Mouse (Mus musculus) neural tube, embryonic 12.5 days (tissue): ENCODE measurements around the gene Acot11. TPM values are rescaled to one million over a fixed set of nuclear protein-coding genes. Genes with fewer than 3 reads are reported as not detected.

Experiments
- ATAC-seq: fragments of 200-750 bp; cut with Nextera tagmentation; 2 replicates; pipeline ENCODE4 v1.8.0; 2017; ENCODE audit warnings: low read depth, mild to moderate bottlenecking, moderate TSS enrichment, moderate library complexity; ENCODE audit not compliant: low FRiP score
- H3K27ac ChIP-seq: fragments of 300-500 bp; sonication (generic); 2 replicates; pipeline ENCODE4 v1.5.1; 2016
- H3K27me3 ChIP-seq: fragments of 300-500 bp; sonication (generic); replicated peaks from 2 replicates; pipeline ENCODE4 v1.6.1; 2016; ENCODE audit warnings: mild to moderate bottlenecking
- H3K36me3 ChIP-seq: fragments of 300-500 bp; sonication (generic); 2 replicates; pipeline ENCODE4 v1.6.1; 2016; ENCODE audit warnings: mild to moderate bottlenecking
- H3K4me1 ChIP-seq: fragments of 300-500 bp; sonication (generic); 2 replicates; pipeline ENCODE4 v1.6.1; 2016
- H3K4me2 ChIP-seq: fragments of 300-500 bp; sonication (generic); replicated peaks from 2 replicates; pipeline ENCODE4 v1.6.1; 2016; ENCODE audit warnings: mild to moderate bottlenecking
- H3K4me3 ChIP-seq: fragments of 300-500 bp; sonication (generic); 2 replicates; pipeline ENCODE4 v1.5.1; 2016
- H3K9ac ChIP-seq: fragments of 300-500 bp; sonication (generic); 2 replicates; pipeline ENCODE4 v1.6.1; 2016; ENCODE audit warnings: mild to moderate bottlenecking
- H3K9me3 ChIP-seq: fragments of 300-500 bp; sonication (generic); 2 replicates; pipeline ENCODE4 v1.6.1; 2016; ENCODE audit warnings: mild to moderate bottlenecking
- WGBS: fragments of 180-500 bp; shearing (Covaris S2); methylation state at CpG from one replicate; pipeline ENCODE4 v1.1.7; 2016; 5-methylcytosine and 5-hydroxymethylcytosine counted together
- polyA plus RNA-seq: library from polyadenylated mRNA; unstranded; fragments of >200 nt; fragmentation: Nextera tagmentation; extraction: Ambion mirVana; gene quantifications from 2 replicates; pipeline ENCODE4 v1.2.1, GENCODE M21; 2016

Gene Acot11
- polyA plus RNA-seq, 1 experiment from 2014 or later = 1.5 TPM

- Histone ChIP-seq H3K4me1 (peaks cover 50% of the 10 kb centered on the region), H3K9me3 (no peaks in the 10 kb centered on the region), H3K9ac (peak overlapping the region; percentile 44; the same call in 1 of the 2 replicates), H3K27ac (peak overlapping the region; percentile 96; the same call in 1 of the 2 replicates), H3K4me2 (peak overlapping the region; percentile 98), H3K36me3 (no peaks in the 10 kb centered on the region), H3K4me3 (no peak overlapping the region), H3K27me3 (no peaks in the 10 kb centered on the region)
- WGBS = 5% methylated on average over 9 of the region's 9 CpGs
- ATAC-seq = no peak
Observed at GRCm38 (mm10) chr4:106837425-106837824, 32.6 kb upstream of the Acot11 start.

GRCm38 (mm10) chr4:106830545-106831112 lies 25.8 kb upstream of the Acot11 start:
- no peak for ATAC-seq
- Histone ChIP-seq H3K9me3 (no peaks in the 10 kb centered on the region), H3K36me3 (no peaks in the 10 kb centered on the region), H3K4me1 (peaks cover 19% of the 10 kb centered on the region), H3K27ac (no peak overlapping the region), H3K4me3 (no peak overlapping the region), H3K9ac (no peak overlapping the region), H3K27me3 (peaks cover 12% of the 10 kb centered on the region; the same call in 1 of the 2 replicates), H3K4me2 (no peak overlapping the region)
- WGBS = 71% methylated on average over 6 of the region's 6 CpGs

- ATAC-seq = peak; percentile 83
- H3K9ac ChIP-seq = peak overlapping the region; percentile 56
Observed at GRCm38 (mm10) chr4:106827738-106828361, 23.1 kb upstream of the Acot11 start.

GRCm38 (mm10) chr4:106825229-106825628 lies 20.4 kb upstream of the Acot11 start:
- no peak for ATAC-seq
- H3K9ac ChIP-seq = no peak overlapping the region
- no peak overlapping the region for H3K27ac ChIP-seq
- H3K27me3 ChIP-seq = peaks cover 12% of the 10 kb centered on the region; the same call in 1 of the 2 replicates
- no peak overlapping the region for H3K4me3 ChIP-seq
- WGBS = 69% methylated on average over 5 of the region's 5 CpGs
- peaks cover 19% of the 10 kb centered on the region for H3K4me1 ChIP-seq
- no peaks in the 10 kb centered on the region for H3K9me3 ChIP-seq
- H3K36me3 ChIP-seq = no peaks in the 10 kb centered on the region
- no peak overlapping the region for H3K4me2 ChIP-seq

More at GRCm38 (mm10) chr4:106827738-106828361, 23.1 kb upstream of the Acot11 start:
- Histone ChIP-seq H3K4me2 (peak overlapping the region; percentile 78), H3K27ac (no peak overlapping the region; the same call in 1 of the 2 replicates), H3K4me1 (peaks cover 19% of the 10 kb centered on the region), H3K4me3 (peak overlapping the region; percentile 31), H3K36me3 (no peaks in the 10 kb centered on the region), H3K27me3 (peaks cover 12% of the 10 kb centered on the region; the same call in 1 of the 2 replicates), H3K9me3 (no peaks in the 10 kb centered on the region)
- whole genome bisulfite sequencing = under 1% methylated on average over 42 of the region's 42 CpGs

GRCm38 (mm10) chr4:106819404-106819803 lies 14.6 kb upstream of the Acot11 start:
- Histone ChIP-seq H3K4me3 (no peak overlapping the region), H3K4me1 (peaks cover 13% of the 10 kb centered on the region), H3K27ac (no peak overlapping the region), H3K36me3 (no peaks in the 10 kb centered on the region), H3K9ac (no peak overlapping the region), H3K9me3 (no peaks in the 10 kb centered on the region), H3K27me3 (no peaks in the 10 kb centered on the region; the same call in 1 of the 2 replicates), H3K4me2 (no peak overlapping the region)
- no peak for ATAC-seq

GRCm38 (mm10) chr4:106818332-106818731 lies 13.5 kb upstream of the Acot11 start:
- Histone ChIP-seq H3K9me3 (no peaks in the 10 kb centered on the region), H3K27me3 (no peaks in the 10 kb centered on the region; the same call in 1 of the 2 replicates), H3K4me2 (no peak overlapping the region), H3K9ac (no peak overlapping the region), H3K27ac (no peak overlapping the region), H3K36me3 (no peaks in the 10 kb centered on the region), H3K4me1 (peaks cover 13% of the 10 kb centered on the region), H3K4me3 (no peak overlapping the region)
- 82% methylated on average over 6 of the region's 6 CpGs for WGBS
- ATAC-seq = no peak

GRCm38 (mm10) chr4:106817017-106817416 lies 12.2 kb upstream of the Acot11 start:
- no peak for ATAC-seq
- Histone ChIP-seq H3K27ac (no peak overlapping the region), H3K4me1 (peaks cover 13% of the 10 kb centered on the region), H3K4me3 (no peak overlapping the region), H3K9me3 (no peaks in the 10 kb centered on the region), H3K4me2 (no peak overlapping the region), H3K9ac (no peak overlapping the region), H3K36me3 (no peaks in the 10 kb centered on the region), H3K27me3 (no peaks in the 10 kb centered on the region; the same call in 1 of the 2 replicates)
- WGBS = 84% methylated on average over 4 of the region's 4 CpGs

- H3K4me2 ChIP-seq = peak overlapping the region; percentile 17
- ATAC-seq = peak; percentile 89
- WGBS = 37% methylated on average over 25 of the region's 25 CpGs
- H3K27me3 ChIP-seq = no peaks in the 10 kb centered on the region; the same call in 1 of the 2 replicates
- no peak overlapping the region for H3K4me3 ChIP-seq
- H3K9me3 ChIP-seq = no peaks in the 10 kb centered on the region
- no peaks in the 10 kb centered on the region for H3K36me3 ChIP-seq
- no peak overlapping the region for H3K27ac ChIP-seq
- no peak overlapping the region for H3K9ac ChIP-seq
- H3K4me1 ChIP-seq = peaks cover 13% of the 10 kb centered on the region
Observed at GRCm38 (mm10) chr4:106815396-106816324, 10.9 kb upstream of the Acot11 start.

GRCm38 (mm10) chr4:106811162-106811561 lies 6.4 kb upstream of the Acot11 start:
- peaks cover 10% of the 10 kb centered on the region for H3K4me1 ChIP-seq
- H3K9ac ChIP-seq = no peak overlapping the region
- H3K27me3 ChIP-seq = no peaks in the 10 kb centered on the region
- no peaks in the 10 kb centered on the region for H3K9me3 ChIP-seq
- H3K27ac ChIP-seq = no peak overlapping the region
- 93% methylated on average over 8 of the region's 8 CpGs for WGBS
- no peak for ATAC-seq
- no peak overlapping the region for H3K4me2 ChIP-seq
- H3K4me3 ChIP-seq = no peak overlapping the region
- no peaks in the 10 kb centered on the region for H3K36me3 ChIP-seq

GRCm38 (mm10) chr4:106810039-106810438 lies 5.2 kb upstream of the Acot11 start:
- Histone ChIP-seq H3K9me3 (no peaks in the 10 kb centered on the region), H3K4me2 (no peak overlapping the region), H3K27ac (no peak overlapping the region), H3K4me3 (no peak overlapping the region), H3K4me1 (no peaks in the 10 kb centered on the region), H3K36me3 (no peaks in the 10 kb centered on the region), H3K9ac (no peak overlapping the region), H3K27me3 (no peaks in the 10 kb centered on the region)
- 88% methylated on average over 6 of the region's 6 CpGs for WGBS
- ATAC-seq = no peak

GRCm38 (mm10) chr4:106807287-106807686 lies 2.5 kb upstream of the Acot11 start:
- WGBS = 97% methylated on average over 3 of the region's 3 CpGs
- H3K9me3 ChIP-seq = no peaks in the 10 kb centered on the region
- H3K4me3 ChIP-seq = no peak overlapping the region
- H3K4me2 ChIP-seq = no peak overlapping the region
- H3K9ac ChIP-seq = no peak overlapping the region
- H3K36me3 ChIP-seq = no peaks in the 10 kb centered on the region
- H3K27me3 ChIP-seq = peaks cover 6% of the 10 kb centered on the region
- no peak for ATAC-seq
- no peak overlapping the region for H3K27ac ChIP-seq
- H3K4me1 ChIP-seq = peaks cover 5% of the 10 kb centered on the region; the same call in 1 of the 2 replicates

GRCm38 (mm10) chr4:106805890-106806289 lies 1.1 kb upstream of the Acot11 start:
- no peak overlapping the region for H3K9ac ChIP-seq
- no peak for ATAC-seq
- peaks cover 5% of the 10 kb centered on the region; the same call in 1 of the 2 replicates for H3K4me1 ChIP-seq
- H3K9me3 ChIP-seq = no peaks in the 10 kb centered on the region
- H3K27me3 ChIP-seq = peaks cover 6% of the 10 kb centered on the region
- H3K4me2 ChIP-seq = no peak overlapping the region
- no peak overlapping the region for H3K4me3 ChIP-seq
- no peaks in the 10 kb centered on the region for H3K36me3 ChIP-seq
- 44% methylated on average over 2 of the region's 2 CpGs for WGBS
- no peak overlapping the region for H3K27ac ChIP-seq
